Mouse (Mus musculus): ENCODE results near the gene Piezo1.

GRCm38 (mm10) chr8:122444058-122444748 is 106.9 kb downstream of the Piezo1 start:
- TF ChIP-seq POLR2A (IDR thresholded peaks at IDR 0.05; ENCODE audit: low read depth, low read length) (peak; percentile 28; the same call in 1 of the 2 replicates), CTCF (IDR thresholded peaks at IDR 0.05; ENCODE audit: borderline replicate concordance, insufficient read depth, low read length) (no peak)
